Mouse (Mus musculus): Measurements from ENCODE around the gene Ggn. TPM values are rescaled to one million over a fixed set of nuclear protein-coding genes. Genes with fewer than 3 reads are reported as not detected.

Gene Ggn
- polyA plus RNA-seq, 1 experiment: 1.1 TPM

DNA sequence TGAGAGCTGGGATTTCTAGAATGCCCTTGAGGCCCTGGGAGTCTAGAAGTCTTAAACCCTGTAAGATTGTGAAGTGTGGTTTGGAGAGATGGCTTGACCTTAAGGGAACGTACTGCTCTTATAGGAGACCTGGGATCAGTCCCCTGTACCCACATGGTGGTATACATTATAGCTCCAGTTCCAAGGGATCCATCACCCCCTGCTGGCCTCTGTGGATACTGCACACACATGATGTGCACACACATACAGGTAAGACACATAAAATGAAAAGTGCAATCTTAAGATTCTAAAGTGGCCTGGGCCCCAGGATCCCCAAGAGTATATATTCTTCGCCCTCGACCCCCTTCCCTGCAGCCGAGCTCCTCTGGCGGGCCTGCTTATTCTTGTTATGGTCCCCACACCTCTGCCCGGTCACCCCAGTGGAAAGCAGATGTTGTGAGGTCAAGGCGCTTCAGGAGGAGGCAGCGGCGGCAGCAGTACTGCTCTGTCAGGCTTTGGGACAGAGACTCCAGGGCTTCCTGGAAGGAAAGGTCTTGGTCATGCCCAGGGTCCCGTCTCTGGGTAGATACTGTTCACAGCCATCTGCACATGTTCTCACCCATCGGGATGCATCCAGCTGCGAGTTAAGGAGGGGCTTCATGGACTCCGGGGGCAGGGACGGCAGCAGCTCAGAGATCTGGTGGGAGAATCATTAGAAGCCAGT, 15.8 kb upstream of the Ggn start:
- H3K27ac ChIP-seq (ENCODE audit: insufficient read depth, low read length): no peak overlapping the region
- DNase-seq: no peak
- 94% methylated on average over 14 of the region's 14 CpGs for WGBS
- H3K27me3 ChIP-seq (ENCODE audit: control insufficient read depth, insufficient read depth, low read length): no peaks in the 10 kb centered on the region
- H3K4me1 ChIP-seq (ENCODE audit: control insufficient read depth, insufficient read depth, low read length): peaks cover 10% of the 10 kb centered on the region
- no peak for TF ChIP-seq CTCF (IDR thresholded peaks at IDR 0.05; ENCODE audit: borderline replicate concordance, insufficient read depth, low read depth, low read length)
- TF ChIP-seq POLR2A (IDR thresholded peaks at IDR 0.05; ENCODE audit: borderline replicate concordance, insufficient read depth, low read length): no peak
- no peak overlapping the region for H3K4me3 ChIP-seq (replicated peaks; ENCODE audit: insufficient read depth, low read depth, low read length)

DNA sequence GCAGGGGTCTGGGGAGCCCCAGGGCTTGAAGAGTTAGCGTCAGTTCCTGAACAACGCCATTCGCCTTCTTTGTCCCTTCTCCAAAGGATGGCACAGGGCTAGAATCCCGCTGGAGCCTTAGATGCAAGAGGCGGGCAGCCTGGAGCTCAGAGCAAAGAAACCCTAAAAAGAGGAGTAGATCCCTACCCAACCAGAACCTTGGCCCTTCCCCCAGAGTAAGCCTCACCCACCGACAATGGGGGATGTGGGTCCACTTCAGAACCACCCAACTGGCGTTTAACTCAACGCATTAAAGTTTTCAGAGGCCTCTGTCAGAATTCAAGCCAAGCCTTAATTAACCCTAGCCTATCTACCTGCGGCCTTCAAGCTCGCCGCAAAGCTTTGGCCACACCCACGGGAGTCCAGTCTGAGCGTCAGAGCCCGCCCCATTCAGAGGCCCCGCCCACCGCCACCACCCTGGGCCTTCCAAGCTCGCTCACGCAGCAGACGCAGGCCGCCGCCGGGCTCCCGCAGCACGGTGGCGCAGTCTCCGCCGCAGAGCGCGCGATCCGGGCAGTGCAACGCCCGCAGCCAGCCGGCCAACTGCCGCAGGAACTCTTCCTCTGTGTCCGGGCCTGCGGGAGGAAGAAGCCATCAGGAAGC, 14.7 kb upstream of the Ggn start:
- peak overlapping the region; percentile 66 for H3K4me3 ChIP-seq (replicated peaks; ENCODE audit: insufficient read depth, low read depth, low read length)
- DNase-seq: peak; percentile 93 to 94
- WGBS: 6% methylated on average over 37 of the region's 37 CpGs

DNA sequence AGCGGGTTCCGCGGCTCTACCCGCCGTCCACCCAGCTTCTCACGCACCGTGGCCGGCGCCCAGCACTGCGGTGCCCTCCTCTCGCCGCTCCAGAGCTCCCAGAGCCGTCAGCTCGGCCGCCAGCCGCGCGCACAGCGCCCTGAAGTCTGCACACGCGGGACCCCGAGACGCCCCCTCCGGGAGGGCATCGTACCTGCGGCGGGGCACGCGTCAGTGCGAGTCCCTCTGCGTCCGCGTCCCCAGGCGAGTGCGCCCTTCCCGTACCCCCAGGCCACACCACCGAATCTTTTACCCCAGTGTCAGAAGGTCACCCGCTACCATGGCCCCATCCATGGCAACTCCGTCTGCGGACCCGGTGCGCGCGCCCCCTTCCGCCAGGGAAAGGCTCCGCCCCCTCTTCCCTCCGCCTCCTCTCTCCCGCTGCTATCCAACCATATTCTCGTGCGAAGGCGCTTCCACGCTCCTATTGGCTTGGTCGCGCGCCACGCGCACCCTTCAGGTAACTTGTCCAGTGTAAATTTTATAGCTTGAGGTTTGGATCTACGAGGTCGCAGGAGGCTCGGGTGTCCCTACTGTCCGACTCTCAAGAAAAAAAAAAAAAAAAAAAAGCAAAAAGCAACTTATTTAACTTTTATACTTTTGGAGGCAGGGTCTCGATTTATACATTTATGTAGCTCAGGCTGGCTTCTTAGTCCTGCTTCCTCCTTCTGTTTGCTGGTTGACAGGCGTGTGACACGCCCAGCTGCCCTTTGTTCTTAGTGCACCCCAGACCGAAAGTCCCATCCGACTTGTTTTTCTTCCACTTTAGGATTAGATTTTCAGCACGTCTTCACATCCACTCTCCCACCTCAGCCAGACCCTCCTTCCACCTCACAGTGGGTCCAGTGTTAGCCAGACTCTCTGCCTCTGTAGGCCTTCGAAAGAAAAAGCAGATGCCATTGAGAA, 13.9 kb upstream of the Ggn start, which contains the start of gene Fam98c:
Gene Fam98c, minus strand, starts transcription at position 397 of the 945 bp plus-strand sequence.
- TF ChIP-seq CTCF (IDR thresholded peaks at IDR 0.05; ENCODE audit: borderline replicate concordance, insufficient read depth, low read depth, low read length): peak; percentile 16; the same call in 1 of the 2 replicates
- TF ChIP-seq POLR2A (IDR thresholded peaks at IDR 0.05; ENCODE audit: borderline replicate concordance, insufficient read depth, low read length): peak; percentile 72
- peak within 1 kb of the TSS; percentile 78 for H3K27ac ChIP-seq (ENCODE audit: insufficient read depth, low read length)
- H3K4me1 ChIP-seq (ENCODE audit: control insufficient read depth, insufficient read depth, low read length): peaks cover 10% of the 10 kb centered on the region
- peak within 1 kb of the TSS; percentile 66 for H3K4me3 ChIP-seq (replicated peaks; ENCODE audit: insufficient read depth, low read depth, low read length)
- DNase-seq: peak; percentile 91
- WGBS: 3% methylated on average over 68 of the region's 68 CpGs
- no peaks in the 10 kb centered on the region for H3K27me3 ChIP-seq (ENCODE audit: control insufficient read depth, insufficient read depth, low read length)

More for the DNA sequence above, 14.7 kb upstream of the Ggn start:
- no peaks in the 10 kb centered on the region for H3K27me3 ChIP-seq (ENCODE audit: control insufficient read depth, insufficient read depth, low read length)
- H3K4me1 ChIP-seq (ENCODE audit: control insufficient read depth, insufficient read depth, low read length): peaks cover 10% of the 10 kb centered on the region
- H3K27ac ChIP-seq (ENCODE audit: insufficient read depth, low read length): peak overlapping the region; percentile 78
- peak; percentile 75 for TF ChIP-seq POLR2A (IDR thresholded peaks at IDR 0.05; ENCODE audit: borderline replicate concordance, insufficient read depth, low read length)
- TF ChIP-seq CTCF (IDR thresholded peaks at IDR 0.05; ENCODE audit: borderline replicate concordance, insufficient read depth, low read depth, low read length): no peak

DNA sequence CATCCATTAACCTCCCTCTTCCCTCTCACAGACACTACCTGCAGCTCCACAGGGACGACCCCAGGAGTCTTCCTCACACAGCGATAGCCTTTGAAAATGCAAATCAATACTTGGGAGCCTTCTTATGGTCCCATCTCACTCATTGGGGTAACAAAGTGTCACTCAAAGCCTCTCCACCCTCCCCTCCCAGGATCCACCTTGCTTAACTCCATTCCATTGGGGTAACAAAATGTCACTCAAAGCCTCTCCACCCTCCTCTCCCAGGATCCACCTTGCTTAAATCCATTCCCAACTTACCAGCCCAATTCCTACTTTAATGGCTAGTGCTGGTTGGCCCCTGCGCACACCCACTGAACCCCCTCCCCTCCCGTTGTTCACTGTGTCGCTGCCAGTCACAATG, 11.7 kb upstream of the Ggn start:
- Histone ChIP-seq H3K4me1 (ENCODE audit: control insufficient read depth, insufficient read depth, low read length) (peaks cover 10% of the 10 kb centered on the region), H3K4me3 (replicated peaks; ENCODE audit: insufficient read depth, low read depth, low read length) (no peak overlapping the region), H3K27me3 (ENCODE audit: control insufficient read depth, insufficient read depth, low read length) (no peaks in the 10 kb centered on the region), H3K27ac (ENCODE audit: insufficient read depth, low read length) (no peak overlapping the region)
- TF ChIP-seq POLR2A (IDR thresholded peaks at IDR 0.05; ENCODE audit: borderline replicate concordance, insufficient read depth, low read length): no peak
- no peak for TF ChIP-seq CTCF (IDR thresholded peaks at IDR 0.05; ENCODE audit: borderline replicate concordance, insufficient read depth, low read depth, low read length)
- 2% methylated on average over 5 of the region's 5 CpGs for WGBS
- peak in 1 of 2 experiments; percentile 4 for DNase-seq

DNA sequence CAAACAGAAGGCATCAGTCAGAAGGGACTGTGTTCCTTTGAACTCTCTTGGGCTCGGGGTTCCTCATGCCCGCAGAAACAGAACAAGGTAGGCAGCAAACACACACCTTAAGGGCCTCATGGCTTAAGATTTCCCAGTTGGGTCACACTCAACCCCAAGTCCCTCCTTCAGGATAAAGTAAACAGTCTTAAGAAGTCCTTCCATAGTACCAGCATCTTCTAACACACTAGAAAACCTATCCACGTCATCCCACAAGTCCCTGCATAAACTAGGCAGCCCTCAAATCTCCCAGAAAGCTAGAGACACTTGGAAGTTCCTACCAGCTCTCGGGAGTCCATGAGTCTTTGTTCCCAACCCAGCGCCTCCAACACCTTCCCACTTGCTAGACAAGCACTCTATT, 7.7 kb upstream of the Ggn start:
- DNase-seq: no peak
- no peak for TF ChIP-seq POLR2A (IDR thresholded peaks at IDR 0.05; ENCODE audit: borderline replicate concordance, insufficient read depth, low read length)
- no peak for TF ChIP-seq CTCF (IDR thresholded peaks at IDR 0.05; ENCODE audit: borderline replicate concordance, insufficient read depth, low read depth, low read length)
- whole genome bisulfite sequencing: 85% methylated on average over 5 of the region's 5 CpGs
- H3K4me3 ChIP-seq (replicated peaks; ENCODE audit: insufficient read depth, low read depth, low read length): no peak overlapping the region
- H3K27ac ChIP-seq (ENCODE audit: insufficient read depth, low read length): no peak overlapping the region
- H3K27me3 ChIP-seq (ENCODE audit: control insufficient read depth, insufficient read depth, low read length): no peaks in the 10 kb centered on the region
- no peaks in the 10 kb centered on the region for H3K4me1 ChIP-seq (ENCODE audit: control insufficient read depth, insufficient read depth, low read length)

DNA sequence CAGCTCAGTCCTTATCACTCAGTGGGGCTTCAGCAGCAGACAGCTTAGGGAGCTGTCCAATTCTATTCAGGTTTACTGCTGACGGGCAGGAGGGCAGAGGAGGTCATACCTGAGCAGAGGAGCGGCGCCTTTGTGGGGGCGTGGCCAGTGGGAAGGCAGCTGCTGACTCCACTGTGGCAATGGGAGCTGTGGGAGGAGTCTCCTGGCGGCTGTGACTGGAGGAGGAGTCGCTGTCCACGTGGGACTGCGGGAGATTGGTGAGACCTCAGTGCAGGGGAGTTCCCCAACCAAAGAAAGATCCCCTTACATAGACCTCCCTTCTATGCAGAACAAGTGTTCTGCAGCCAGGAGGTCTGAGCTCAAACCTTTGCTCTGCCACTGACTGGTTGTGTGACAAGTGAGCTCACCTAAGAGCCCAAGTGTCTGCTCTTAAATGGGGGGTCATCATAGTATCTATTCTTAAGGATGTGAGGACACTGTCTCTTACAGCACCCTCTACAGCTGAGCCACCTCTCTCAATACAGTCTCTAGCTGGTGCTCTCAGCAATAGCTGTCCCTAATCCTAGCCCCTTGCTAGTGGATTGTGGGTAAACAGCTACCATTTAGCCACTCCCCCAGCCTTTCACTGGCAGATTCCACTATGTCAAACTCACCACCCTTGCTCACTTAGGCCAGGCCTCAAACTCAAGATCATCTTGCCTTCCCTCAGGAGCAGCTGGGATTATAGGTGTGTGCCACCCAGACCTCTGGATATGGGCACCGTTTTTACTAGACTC, 7.1 kb upstream of the Ggn start:
- DNase-seq: no peak
- H3K27me3 ChIP-seq (ENCODE audit: control insufficient read depth, insufficient read depth, low read length): no peaks in the 10 kb centered on the region
- TF ChIP-seq POLR2A (IDR thresholded peaks at IDR 0.05; ENCODE audit: borderline replicate concordance, insufficient read depth, low read length) (no peak), CTCF (IDR thresholded peaks at IDR 0.05; ENCODE audit: borderline replicate concordance, insufficient read depth, low read depth, low read length) (no peak)
- H3K4me3 ChIP-seq (replicated peaks; ENCODE audit: insufficient read depth, low read depth, low read length): no peak overlapping the region
- 39% methylated on average over 9 of the region's 9 CpGs for WGBS
- H3K4me1 ChIP-seq (ENCODE audit: control insufficient read depth, insufficient read depth, low read length): no peaks in the 10 kb centered on the region
- no peak overlapping the region for H3K27ac ChIP-seq (ENCODE audit: insufficient read depth, low read length)

DNA sequence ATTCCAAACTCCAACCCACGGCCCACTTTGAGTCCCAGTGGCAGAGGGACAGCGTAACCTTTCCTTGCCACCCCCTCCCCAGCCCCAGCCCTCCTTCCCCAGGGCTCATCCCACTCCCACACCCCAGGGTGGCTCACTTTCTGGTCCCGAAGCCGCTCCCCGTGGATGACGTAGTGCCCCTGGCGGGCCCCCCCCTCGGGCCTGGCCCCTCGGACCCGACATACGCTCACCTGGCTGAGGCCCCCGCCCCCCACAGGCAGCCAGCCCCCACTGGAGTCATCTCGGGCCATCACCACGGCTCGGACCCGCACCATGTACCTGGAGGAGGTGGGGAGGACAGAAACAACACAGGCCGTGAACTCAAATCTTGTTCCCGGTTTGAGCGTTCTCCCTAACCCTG, 2.4 kb upstream of the Ggn start:
- Histone ChIP-seq H3K4me1 (ENCODE audit: control insufficient read depth, insufficient read depth, low read length) (peaks cover 11% of the 10 kb centered on the region; the same call in 1 of the 2 replicates), H3K27ac (ENCODE audit: insufficient read depth, low read length) (no peak overlapping the region), H3K4me3 (replicated peaks; ENCODE audit: insufficient read depth, low read depth, low read length) (no peak overlapping the region), H3K27me3 (ENCODE audit: control insufficient read depth, insufficient read depth, low read length) (no peaks in the 10 kb centered on the region)
- 38% methylated on average over 19 of the region's 19 CpGs for WGBS
- no peak for TF ChIP-seq POLR2A (IDR thresholded peaks at IDR 0.05; ENCODE audit: borderline replicate concordance, insufficient read depth, low read length)
- no peak for TF ChIP-seq CTCF (IDR thresholded peaks at IDR 0.05; ENCODE audit: borderline replicate concordance, insufficient read depth, low read depth, low read length)
- no peak for DNase-seq
